Mouse (Mus musculus) liver, postnatal 0 days (tissue): ENCODE data around the gene Lipe. TPM values are rescaled to one million over a fixed set of nuclear protein-coding genes. Genes with fewer than 3 reads are reported as not detected.

Experiments
- ATAC-seq: fragments of 200-750 bp; cut with Nextera tagmentation; 2 replicates; pipeline ENCODE4 v1.8.0; 2017; ENCODE audit warnings: mild to moderate bottlenecking, moderate library complexity
- DNase-seq: peaks from one replicate; pipeline ENCODE4 v3.0.0-alpha.2; 2016
- H3K27ac ChIP-seq: fragments of 300-500 bp; sonication (generic); 2 replicates; pipeline ENCODE4 v1.5.1; 2014; ENCODE audit warnings: antibody characterized with exemption, moderate library complexity, mild to moderate bottlenecking, low read depth
- H3K27me3 ChIP-seq: fragments of 300-500 bp; sonication (generic); 2 replicates; pipeline ENCODE4 v1.6.1; 2014; ENCODE audit warnings: low read length, control low read depth, mixed read lengths; ENCODE audit not compliant: insufficient read depth
- H3K36me3 ChIP-seq: fragments of 300-500 bp; sonication (generic); replicated peaks from 2 replicates; pipeline ENCODE4 v1.6.1; 2014; ENCODE audit warnings: mild to moderate bottlenecking, control low read depth, low read length, moderate library complexity, mixed read lengths; ENCODE audit not compliant: insufficient read depth
- H3K4me1 ChIP-seq: fragments of 300-500 bp; sonication (generic); 2 replicates; pipeline ENCODE4 v1.6.1; 2014; ENCODE audit warnings: antibody characterized with exemption, mild to moderate bottlenecking, control low read depth; ENCODE audit not compliant: insufficient read depth
- H3K4me2 ChIP-seq: fragments of 300-500 bp; sonication (generic); 2 replicates; pipeline ENCODE4 v1.6.1; 2014; ENCODE audit warnings: low read depth, mild to moderate bottlenecking, low read length, moderate library complexity, mixed read lengths
- H3K4me3 ChIP-seq: fragments of 300-500 bp; sonication (generic); 2 replicates; pipeline ENCODE4 v1.5.1; 2014; ENCODE audit warnings: low read depth, low read length
- H3K9ac ChIP-seq: fragments of 300-500 bp; sonication (generic); replicated peaks from 2 replicates; pipeline ENCODE4 v1.6.1; 2014; ENCODE audit warnings: mild to moderate bottlenecking, moderate library complexity
- H3K9me3 ChIP-seq: fragments of 300-500 bp; sonication (generic); 2 replicates; pipeline ENCODE4 v1.6.1; 2016; ENCODE audit warnings: mild to moderate bottlenecking, control low read depth, low read length, mixed read lengths
- CTCF ChIP-seq: sonication (generic); IDR thresholded peaks from 2 replicates; pipeline ENCODE4 v1.5.1; 2016; ENCODE audit warnings: antibody characterized with exemption, low read depth
- EP300 ChIP-seq: IDR thresholded peaks from 2 replicates; pipeline ENCODE4 v1.6.1; 2016; ENCODE audit warnings: antibody characterized with exemption, low read depth, mild to moderate bottlenecking
- WGBS: fragments of 180-500 bp; shearing (Covaris S2); extraction: QIAGEN DNeasy Blood & Tissue Kit; methylation state at CpG from one replicate; pipeline ENCODE4 v1.1.7; 2014; ENCODE audit not compliant: insufficient replicate concordance; 5-methylcytosine and 5-hydroxymethylcytosine counted together
- polyA plus RNA-seq: library from polyadenylated mRNA; unstranded; fragments of >200 nt; fragmentation: Nextera tagmentation; extraction: Ambion mirVana; gene quantifications from 2 replicates; pipeline ENCODE4 v1.2.1, GENCODE M21; 2015

The Lipe gene
- polyA plus RNA-seq, 1 experiment from 2014 or later, result 5.5 TPM

GRCm38 (mm10) chr7:25365937-25366625 is 32.4 kb downstream of the Lipe start:
- H3K36me3 ChIP-seq, result no peaks in the 10 kb centered on the region
- H3K27me3 ChIP-seq, result peaks cover 44% of the 10 kb centered on the region
- WGBS, result 51% methylated on average over 13 of the region's 13 CpGs
- ATAC-seq (no peak), DNase-seq (no peak)
- H3K27ac ChIP-seq, result no peak overlapping the region
- no peak overlapping the region for H3K9ac ChIP-seq
- H3K4me2 ChIP-seq, result no peak overlapping the region
- H3K9me3 ChIP-seq, result no peaks in the 10 kb centered on the region
- H3K4me1 ChIP-seq, result no peaks in the 10 kb centered on the region
- no peak overlapping the region for H3K4me3 ChIP-seq
- TF ChIP-seq CTCF (no peak), EP300 (no peak)

DNA sequence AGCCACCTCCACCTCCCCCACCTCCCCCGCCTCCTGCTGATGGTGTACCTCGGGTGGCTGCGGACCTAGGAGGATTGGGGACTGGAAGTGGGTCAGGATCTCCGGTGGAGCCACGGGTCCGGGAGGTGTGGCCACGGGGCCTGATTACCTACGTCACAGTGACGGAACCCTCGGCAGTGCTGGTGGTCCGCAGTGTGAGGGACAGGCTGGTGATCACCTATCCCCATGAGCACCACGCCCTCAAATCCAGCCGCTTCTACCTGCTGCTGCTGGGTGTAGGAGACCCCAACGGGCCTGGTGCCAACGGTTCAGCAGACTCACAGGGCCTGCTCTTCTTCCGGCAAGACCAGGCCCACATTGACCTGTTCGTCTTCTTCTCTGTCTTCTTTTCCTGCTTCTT is 34.9 kb downstream of the Lipe start:
- H3K9ac ChIP-seq, result no peak overlapping the region
- 84% methylated on average over 17 of the region's 17 CpGs for WGBS
- H3K27ac ChIP-seq, result no peak overlapping the region
- H3K27me3 ChIP-seq, result peaks cover 29% of the 10 kb centered on the region
- ATAC-seq (no peak), DNase-seq (no peak)
- H3K4me1 ChIP-seq, result no peaks in the 10 kb centered on the region
- H3K9me3 ChIP-seq, result no peaks in the 10 kb centered on the region
- H3K4me3 ChIP-seq, result no peak overlapping the region
- no peak overlapping the region for H3K4me2 ChIP-seq
- no peaks in the 10 kb centered on the region for H3K36me3 ChIP-seq
- no peak for TF ChIP-seq CTCF
- no peak for TF ChIP-seq EP300

DNA sequence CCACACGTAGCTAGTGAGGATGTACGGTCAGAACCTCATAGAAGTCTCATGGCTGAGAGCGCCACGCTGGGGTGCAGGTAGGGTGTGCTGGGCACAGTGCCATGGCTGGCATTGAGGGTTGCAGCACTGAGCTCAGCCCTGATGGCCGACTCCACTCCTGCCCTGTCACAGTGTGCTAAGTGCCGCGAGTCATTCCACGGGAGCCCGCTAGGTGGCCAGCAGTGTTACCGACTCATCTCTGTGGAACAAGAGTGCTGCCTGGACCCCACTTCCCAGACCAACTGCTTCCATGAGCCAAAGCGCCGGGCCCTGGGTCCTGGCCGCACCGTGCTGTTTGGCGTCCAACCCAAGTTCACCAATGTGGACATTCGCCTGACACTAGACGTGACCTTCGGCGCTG is 35.4 kb downstream of the Lipe start:
- 85% methylated on average over 19 of the region's 19 CpGs for WGBS
- TF ChIP-seq CTCF, result peak; percentile 37
- no peak for TF ChIP-seq EP300
- no peak overlapping the region for H3K27ac ChIP-seq

DNA sequence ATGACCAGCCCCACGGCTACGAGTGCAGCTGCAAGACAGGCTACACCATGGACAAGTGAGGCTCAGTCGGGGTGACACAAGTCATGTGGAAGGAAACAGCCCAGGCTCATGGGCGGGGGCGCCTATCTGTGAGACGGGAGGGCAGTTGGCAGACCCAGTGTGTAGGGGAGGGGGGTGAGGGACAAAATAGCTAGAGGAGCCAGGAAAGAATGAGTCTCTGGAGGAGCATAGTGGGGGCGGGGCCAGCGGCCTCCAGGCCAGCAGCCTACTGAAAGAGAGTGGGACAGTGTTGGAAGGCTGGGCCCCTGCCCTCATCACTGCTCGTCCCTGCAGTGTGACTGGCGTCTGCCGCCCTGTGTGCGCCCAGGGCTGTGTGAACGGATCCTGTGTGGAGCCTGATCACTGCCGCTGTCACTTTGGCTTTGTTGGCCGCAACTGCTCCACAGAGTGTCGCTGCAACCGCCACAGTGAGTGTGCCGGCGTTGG is 39.7 kb downstream of the Lipe start:
- H3K9me3 ChIP-seq, result no peaks in the 10 kb centered on the region
- H3K36me3 ChIP-seq, result no peaks in the 10 kb centered on the region
- TF ChIP-seq EP300, result no peak
- TF ChIP-seq CTCF, result no peak
- H3K27me3 ChIP-seq, result no peaks in the 10 kb centered on the region
- no peak for DNase-seq
- ATAC-seq, result no peak
- 75% methylated on average over 19 of the region's 19 CpGs for WGBS
- no peak overlapping the region for H3K27ac ChIP-seq
- no peak overlapping the region for H3K9ac ChIP-seq
- H3K4me2 ChIP-seq, result no peak overlapping the region
- no peaks in the 10 kb centered on the region for H3K4me1 ChIP-seq
- H3K4me3 ChIP-seq, result no peak overlapping the region

More for the DNA sequence above, 35.4 kb downstream of the Lipe start:
- H3K4me3 ChIP-seq, result no peak overlapping the region
- H3K27me3 ChIP-seq, result peaks cover 24% of the 10 kb centered on the region
- no peaks in the 10 kb centered on the region for H3K9me3 ChIP-seq
- no peaks in the 10 kb centered on the region for H3K36me3 ChIP-seq
- no peaks in the 10 kb centered on the region for H3K4me1 ChIP-seq
- H3K9ac ChIP-seq, result no peak overlapping the region
- DNase-seq (no peak), ATAC-seq (no peak)
- no peak overlapping the region for H3K4me2 ChIP-seq

GRCm38 (mm10) chr7:25348861-25349260 is 49.6 kb downstream of the Lipe start:
- no peaks in the 10 kb centered on the region for H3K36me3 ChIP-seq
- H3K9ac ChIP-seq, result no peak overlapping the region
- no peak for TF ChIP-seq CTCF
- no peak for TF ChIP-seq EP300
- 69% methylated on average over 8 of the region's 8 CpGs for WGBS
- no peak for ATAC-seq
- no peaks in the 10 kb centered on the region for H3K27me3 ChIP-seq
- H3K27ac ChIP-seq, result no peak overlapping the region
- H3K9me3 ChIP-seq, result no peaks in the 10 kb centered on the region
- no peak for DNase-seq
- no peak overlapping the region for H3K4me3 ChIP-seq
- H3K4me1 ChIP-seq, result no peaks in the 10 kb centered on the region
- no peak overlapping the region for H3K4me2 ChIP-seq

- ATAC-seq, result no peak
These were observed 57.3 kb downstream of the Lipe start for GRCm38 (mm10) chr7:25341000-25341784.

More at GRCm38 (mm10) chr7:25341000-25341784, 57.3 kb downstream of the Lipe start:
- H3K9ac ChIP-seq, result no peak overlapping the region
- WGBS, result 76% methylated on average over 20 of the region's 20 CpGs
- DNase-seq, result no peak
- no peak overlapping the region for H3K4me3 ChIP-seq
- H3K4me2 ChIP-seq, result no peak overlapping the region
- H3K36me3 ChIP-seq, result no peaks in the 10 kb centered on the region
- TF ChIP-seq CTCF (no peak), EP300 (no peak)
- no peaks in the 10 kb centered on the region for H3K9me3 ChIP-seq
- no peaks in the 10 kb centered on the region for H3K27me3 ChIP-seq
- no peak overlapping the region for H3K27ac ChIP-seq
- H3K4me1 ChIP-seq, result no peaks in the 10 kb centered on the region
